Mouse (Mus musculus) small intestine, adult 2 months (tissue): ENCODE measurements around the gene Rtl6.

Experiments used
- CTCF ChIP-seq: fragments of 200-500 bp; IDR thresholded peaks from 2 replicates; pipeline ENCODE4 v1.5.1; 2012; ENCODE audit warnings: low read depth, mild to moderate bottlenecking, control low read depth, inconsistent platforms, low read length, moderate library complexity, mixed read lengths; ENCODE audit not compliant: insufficient replicate concordance, insufficient read length; ENCODE audit errors: extremely low read depth
- POLR2A ChIP-seq: fragments of 200-500 bp; IDR thresholded peaks from 2 replicates; pipeline ENCODE4 v1.6.1; 2012; ENCODE audit warnings: low read depth, mild to moderate bottlenecking, control low read depth, inconsistent platforms, low read length, moderate library complexity

DNA sequence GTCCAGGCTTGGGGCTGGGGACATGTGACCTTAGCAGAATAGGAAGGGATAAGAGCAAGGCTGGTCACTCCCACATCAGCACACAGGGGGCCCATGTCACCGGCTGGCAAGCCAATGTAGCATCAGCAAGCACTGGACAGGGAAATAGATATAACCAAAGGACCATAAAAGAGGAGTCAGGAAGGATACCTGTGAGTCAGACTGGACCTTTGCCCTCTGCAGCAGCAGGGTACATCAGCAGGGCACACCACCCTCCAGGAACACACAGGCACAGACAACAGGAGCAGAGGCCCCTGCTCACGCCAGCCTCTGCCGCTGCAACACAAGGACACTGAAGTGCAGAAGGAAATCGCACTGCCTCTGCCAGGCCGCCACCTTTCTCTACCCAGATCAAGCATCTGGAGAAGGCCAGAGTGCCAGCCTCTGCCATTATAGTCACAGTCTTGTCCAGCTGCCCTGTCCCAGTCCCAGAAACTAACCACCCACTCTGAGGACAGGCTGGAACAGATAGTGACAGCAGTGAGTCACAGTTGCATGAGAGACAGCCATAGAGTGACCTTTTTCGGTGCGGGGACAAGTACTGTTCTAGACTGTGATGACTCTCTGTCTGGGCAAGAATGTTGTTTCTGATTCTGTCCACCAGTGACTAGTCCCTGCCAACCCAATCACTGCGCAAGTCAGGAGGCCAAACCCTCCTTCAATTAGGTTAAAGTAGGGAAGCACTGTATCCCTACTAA, 34.5 kb downstream of the Rtl6 start:
- TF ChIP-seq POLR2A (no peak), CTCF (no peak)
